Mouse (Mus musculus): ENCODE data around the gene Rbl1.

GRCm38 (mm10) chr2:157164101-157164500, 40.2 kb downstream of the Rbl1 start:
- TF ChIP-seq CTCF (IDR thresholded peaks at IDR 0.05; ENCODE audit: insufficient read depth, low read length) (no peak), POLR2A (IDR thresholded peaks at IDR 0.05; ENCODE audit: borderline replicate concordance, extremely low read depth, low read depth, low read length) (no peak)

All from lung, adult 2 months (tissue).